Mouse (Mus musculus): ENCODE results near the gene Ins2. TPM values are rescaled to one million over a fixed set of nuclear protein-coding genes. Genes with fewer than 3 reads are reported as not detected.

Gene Ins2
- not detected in 2 replicates for polyA plus RNA-seq (2015; fragmentation: Nextera tagmentation; extraction: Ambion mirVana)

- Histone ChIP-seq H3K4me3 (replicated peaks) (no peak within 1 kb of the TSS), H3K4me2 (replicated peaks) (no peak within 1 kb of the TSS), H3K9me3 (no peaks in the 10 kb centered on the region), H3K36me3 (no peaks in the 10 kb centered on the region), H3K9ac (replicated peaks) (no peak within 1 kb of the TSS), H3K27ac (no peak within 1 kb of the TSS), H3K4me1 (replicated peaks) (no peaks in the 10 kb centered on the region), H3K27me3 (no peaks in the 10 kb centered on the region)
- WGBS = 85% methylated on average over 1 of the region's 1 CpGs
- no peak for ATAC-seq
These were observed at the start of gene Ins2 for GRCm38 (mm10) chr7:142743281-142743680. Gene Ins2 (minus strand): TSS chr7:142743381.

- H3K9me3 ChIP-seq = no peaks in the 10 kb centered on the region
- peak overlapping the region; percentile 30; the same call in 1 of the 2 replicates for H3K27ac ChIP-seq
- ATAC-seq = 0 out of 2 replicates have a peak, but pooled peaks have one; percentile 20
- peaks cover 8% of the 10 kb centered on the region for H3K4me1 ChIP-seq (replicated peaks)
- no peak overlapping the region for H3K4me3 ChIP-seq (replicated peaks)
- H3K4me2 ChIP-seq (replicated peaks) = no peak overlapping the region
- 25% methylated on average over 1 of the region's 1 CpGs for WGBS
- H3K9ac ChIP-seq (replicated peaks) = no peak overlapping the region
- no peaks in the 10 kb centered on the region for H3K27me3 ChIP-seq
- no peaks in the 10 kb centered on the region for H3K36me3 ChIP-seq
These were observed 49.6 kb upstream of the Ins2 start for GRCm38 (mm10) chr7:142792650-142793275.

GRCm38 (mm10) chr7:142789667-142790066, 46.5 kb upstream of the Ins2 start:
- Histone ChIP-seq H3K4me3 (replicated peaks) (no peak overlapping the region), H3K27me3 (no peaks in the 10 kb centered on the region), H3K4me1 (replicated peaks) (peaks cover 8% of the 10 kb centered on the region), H3K9me3 (no peaks in the 10 kb centered on the region), H3K36me3 (no peaks in the 10 kb centered on the region), H3K9ac (replicated peaks) (no peak overlapping the region), H3K4me2 (replicated peaks) (no peak overlapping the region), H3K27ac (no peak overlapping the region)
- 56% methylated on average over 9 of the region's 9 CpGs for WGBS
- ATAC-seq = no peak

GRCm38 (mm10) chr7:142737772-142738171, 5.4 kb downstream of the Ins2 start:
- 12% methylated on average over 3 of the region's 3 CpGs for WGBS
- Histone ChIP-seq H3K36me3 (no peaks in the 10 kb centered on the region), H3K4me2 (replicated peaks) (no peak overlapping the region), H3K9me3 (no peaks in the 10 kb centered on the region), H3K4me3 (replicated peaks) (no peak overlapping the region), H3K4me1 (replicated peaks) (no peaks in the 10 kb centered on the region), H3K27ac (no peak overlapping the region), H3K27me3 (no peaks in the 10 kb centered on the region), H3K9ac (replicated peaks) (no peak overlapping the region)
- no peak for ATAC-seq

- Histone ChIP-seq H3K4me2 (replicated peaks) (no peak overlapping the region), H3K27ac (no peak overlapping the region), H3K4me1 (replicated peaks) (no peaks in the 10 kb centered on the region), H3K27me3 (no peaks in the 10 kb centered on the region), H3K36me3 (no peaks in the 10 kb centered on the region), H3K4me3 (replicated peaks) (no peak overlapping the region), H3K9ac (replicated peaks) (no peak overlapping the region), H3K9me3 (no peaks in the 10 kb centered on the region)
- ATAC-seq = no peak
- WGBS = 66% methylated on average over 1 of the region's 1 CpGs
These were observed 6.2 kb downstream of the Ins2 start for GRCm38 (mm10) chr7:142736943-142737490.

GRCm38 (mm10) chr7:142725973-142726372, 17.2 kb downstream of the Ins2 start:
- Histone ChIP-seq H3K36me3 (no peaks in the 10 kb centered on the region), H3K4me1 (replicated peaks) (no peaks in the 10 kb centered on the region), H3K9me3 (no peaks in the 10 kb centered on the region), H3K4me2 (replicated peaks) (no peak overlapping the region), H3K4me3 (replicated peaks) (no peak overlapping the region), H3K27me3 (no peaks in the 10 kb centered on the region), H3K27ac (no peak overlapping the region), H3K9ac (replicated peaks) (no peak overlapping the region)
- no peak for ATAC-seq
- WGBS = 50% methylated on average over 3 of the region's 3 CpGs

- Histone ChIP-seq H3K27ac (no peak overlapping the region), H3K9me3 (no peaks in the 10 kb centered on the region), H3K4me1 (replicated peaks) (no peaks in the 10 kb centered on the region), H3K27me3 (no peaks in the 10 kb centered on the region), H3K9ac (replicated peaks) (no peak overlapping the region), H3K4me3 (replicated peaks) (no peak overlapping the region), H3K36me3 (no peaks in the 10 kb centered on the region), H3K4me2 (replicated peaks) (no peak overlapping the region)
- ATAC-seq = no peak
- WGBS = 4% methylated on average over 2 of the region's 2 CpGs
These were observed 22.5 kb downstream of the Ins2 start for GRCm38 (mm10) chr7:142720725-142721124.

GRCm38 (mm10) chr7:142714783-142715498, 28.2 kb downstream of the Ins2 start:
- peak overlapping the region; percentile 31 for H3K4me3 ChIP-seq (replicated peaks)
- no peaks in the 10 kb centered on the region for H3K9me3 ChIP-seq
- WGBS = 9% methylated on average over 8 of the region's 8 CpGs
- H3K4me1 ChIP-seq (replicated peaks) = 0 out of 2 replicates have a peak, but pooled peaks cover 4% of the 10 kb centered on the region
- peak overlapping the region; percentile 71; the same call in 1 of the 2 replicates for H3K27ac ChIP-seq
- H3K27me3 ChIP-seq = no peaks in the 10 kb centered on the region
- peak; percentile 60 for ATAC-seq
- no peaks in the 10 kb centered on the region for H3K36me3 ChIP-seq
- peak overlapping the region; percentile 55 for H3K4me2 ChIP-seq (replicated peaks)
- H3K9ac ChIP-seq (replicated peaks) = peak overlapping the region; percentile 73

GRCm38 (mm10) chr7:142706873-142707272, 36.3 kb downstream of the Ins2 start:
- Histone ChIP-seq H3K4me2 (replicated peaks) (no peak overlapping the region), H3K27me3 (no peaks in the 10 kb centered on the region), H3K27ac (no peak overlapping the region), H3K36me3 (no peaks in the 10 kb centered on the region), H3K4me1 (replicated peaks) (no peaks in the 10 kb centered on the region), H3K9me3 (no peaks in the 10 kb centered on the region), H3K9ac (replicated peaks) (no peak overlapping the region), H3K4me3 (replicated peaks) (no peak overlapping the region)
- 83% methylated on average over 2 of the region's 2 CpGs for WGBS
- ATAC-seq = no peak

GRCm38 (mm10) chr7:142699334-142699860, 43.8 kb downstream of the Ins2 start:
- no peak for ATAC-seq

GRCm38 (mm10) chr7:142678611-142679010, 64.6 kb downstream of the Ins2 start:
- Histone ChIP-seq H3K9ac (replicated peaks) (no peak overlapping the region), H3K27ac (no peak overlapping the region)
- 90% methylated on average over 3 of the region's 3 CpGs for WGBS

More at GRCm38 (mm10) chr7:142699334-142699860, 43.8 kb downstream of the Ins2 start:
- Histone ChIP-seq H3K4me1 (replicated peaks) (no peaks in the 10 kb centered on the region), H3K4me2 (replicated peaks) (no peak overlapping the region), H3K27ac (no peak overlapping the region), H3K9ac (replicated peaks) (no peak overlapping the region), H3K9me3 (no peaks in the 10 kb centered on the region), H3K4me3 (replicated peaks) (no peak overlapping the region), H3K27me3 (no peaks in the 10 kb centered on the region), H3K36me3 (no peaks in the 10 kb centered on the region)
- WGBS = 71% methylated on average over 5 of the region's 5 CpGs

GRCm38 (mm10) chr7:142675644-142676043, 67.5 kb downstream of the Ins2 start:
- no peaks in the 10 kb centered on the region for H3K27me3 ChIP-seq
- WGBS = 11% methylated on average over 3 of the region's 3 CpGs
- H3K36me3 ChIP-seq = no peaks in the 10 kb centered on the region

More at GRCm38 (mm10) chr7:142678611-142679010, 64.6 kb downstream of the Ins2 start:
- Histone ChIP-seq H3K9me3 (no peaks in the 10 kb centered on the region), H3K36me3 (no peaks in the 10 kb centered on the region), H3K4me2 (replicated peaks) (no peak overlapping the region), H3K27me3 (no peaks in the 10 kb centered on the region), H3K4me1 (replicated peaks) (no peaks in the 10 kb centered on the region), H3K4me3 (replicated peaks) (no peak overlapping the region)
- ATAC-seq = no peak

More at GRCm38 (mm10) chr7:142675644-142676043, 67.5 kb downstream of the Ins2 start:
- no peaks in the 10 kb centered on the region for H3K4me1 ChIP-seq (replicated peaks)
- no peak for ATAC-seq
- H3K9ac ChIP-seq (replicated peaks) = no peak overlapping the region
- no peak overlapping the region for H3K27ac ChIP-seq
- H3K4me3 ChIP-seq (replicated peaks) = no peak overlapping the region
- H3K9me3 ChIP-seq = no peaks in the 10 kb centered on the region; the same call in 1 of the 2 replicates
- no peak overlapping the region for H3K4me2 ChIP-seq (replicated peaks)

Data from midbrain, embryonic 13.5 days (tissue).